Mouse (Mus musculus): ENCODE results near the gene Gdap1l1. TPM values are rescaled to one million over a fixed set of nuclear protein-coding genes. Genes with fewer than 3 reads are reported as not detected.
A peak's percentile ranks its signal among the peaks of the same experiment; 100 is the strongest.

The Gdap1l1 gene
- polyA plus RNA-seq, 1 experiment, result 0.43 TPM

- Histone ChIP-seq H3K4me2 (ENCODE audit: low read depth) (no peak overlapping the region), H3K36me3 (ENCODE audit: control insufficient read depth, insufficient read depth) (no peaks in the 10 kb centered on the region), H3K4me3 (no peak overlapping the region), H3ac (ENCODE audit: control insufficient read depth, insufficient read length) (no peak overlapping the region), H3K27me3 (ENCODE audit: control insufficient read depth, insufficient read depth, insufficient read length) (peaks cover 54% of the 10 kb centered on the region), H3K79me2 (ENCODE audit: control insufficient read depth, insufficient read depth) (no peaks in the 10 kb centered on the region)
- TF ChIP-seq MYOD1 (IDR thresholded peaks at IDR 0.05; ENCODE audit: control insufficient read depth in 1 of 3, insufficient read length in 2 of 3, low read depth in 2 of 3) (no peak), MYOG (IDR thresholded peaks at IDR 0.05; ENCODE audit: control insufficient read depth in 1 of 3, insufficient read depth in 1 of 3, insufficient read length in 2 of 3, low read depth in 2 of 3) (no peak), POLR2AphosphoS2 (IDR thresholded peaks at IDR 0.05; ENCODE audit: insufficient read length, low read depth) (no peak), USF1 (IDR thresholded peaks at IDR 0.05; ENCODE audit: low read depth) (no peak), REST (IDR thresholded peaks at IDR 0.05; ENCODE audit: insufficient read depth, insufficient read length) (no peak)
Measured at GRCm38 (mm10) chr2:163443543-163443942, 5.3 kb downstream of the Gdap1l1 start.

- H3K36me3 ChIP-seq (ENCODE audit: control insufficient read depth, insufficient read depth), result no peaks in the 10 kb centered on the region
- H3K4me3 ChIP-seq, result no peak overlapping the region
- no peak for TF ChIP-seq TCF3 (IDR thresholded peaks at IDR 0.05; ENCODE audit: insufficient read length, low read depth)
- TF ChIP-seq SRF (IDR thresholded peaks at IDR 0.05; ENCODE audit: control insufficient read depth, insufficient read length, low read depth), result no peak
- no peak for TF ChIP-seq POLR2AphosphoS2 (IDR thresholded peaks at IDR 0.05; ENCODE audit: insufficient read length, low read depth)
- no peak for TF ChIP-seq REST (IDR thresholded peaks at IDR 0.05; ENCODE audit: insufficient read depth, insufficient read length)
- no peak for TF ChIP-seq MYOG (IDR thresholded peaks at IDR 0.05; ENCODE audit: control insufficient read depth in 1 of 3, insufficient read depth in 1 of 3, insufficient read length in 2 of 3, low read depth in 2 of 3)
- TF ChIP-seq MYOD1 (IDR thresholded peaks at IDR 0.05; ENCODE audit: control insufficient read depth in 1 of 3, insufficient read length in 2 of 3, low read depth in 2 of 3), result no peak
- TF ChIP-seq TCF12 (IDR thresholded peaks at IDR 0.05; ENCODE audit: insufficient read depth, poor library complexity, severe bottlenecking), result no peak
- TF ChIP-seq CEBPB (IDR thresholded peaks at IDR 0.05; ENCODE audit: insufficient read depth, poor library complexity, severe bottlenecking), result no peak
- TF ChIP-seq POLR2A (IDR thresholded peaks at IDR 0.05; ENCODE audit: insufficient read length, low read depth), result no peak
- TF ChIP-seq MAX (IDR thresholded peaks at IDR 0.05; ENCODE audit: low read depth), result no peak
- TF ChIP-seq USF1 (IDR thresholded peaks at IDR 0.05; ENCODE audit: low read depth), result no peak
Measured at GRCm38 (mm10) chr2:163444017-163444416, 5.7 kb downstream of the Gdap1l1 start.

GRCm38 (mm10) chr2:163447375-163447774 lies 9.1 kb downstream of the Gdap1l1 start:
- Histone ChIP-seq H3K4me3 (no peak overlapping the region), H3K36me3 (ENCODE audit: control insufficient read depth, insufficient read depth) (no peaks in the 10 kb centered on the region), H3K79me2 (ENCODE audit: control insufficient read depth, insufficient read depth) (no peaks in the 10 kb centered on the region), H3ac (ENCODE audit: control insufficient read depth, insufficient read length) (no peak overlapping the region), H3K4me2 (ENCODE audit: low read depth) (no peak overlapping the region), H3K27me3 (ENCODE audit: control insufficient read depth, insufficient read depth, insufficient read length) (peaks cover 57% of the 10 kb centered on the region)
- TF ChIP-seq CEBPB (IDR thresholded peaks at IDR 0.05; ENCODE audit: insufficient read depth, poor library complexity, severe bottlenecking) (no peak), TCF3 (IDR thresholded peaks at IDR 0.05; ENCODE audit: insufficient read length, low read depth) (no peak), USF1 (IDR thresholded peaks at IDR 0.05; ENCODE audit: low read depth) (no peak), POLR2A (IDR thresholded peaks at IDR 0.05; ENCODE audit: insufficient read length, low read depth) (no peak), TCF12 (IDR thresholded peaks at IDR 0.05; ENCODE audit: insufficient read depth, poor library complexity, severe bottlenecking) (no peak), MAX (IDR thresholded peaks at IDR 0.05; ENCODE audit: low read depth) (no peak), REST (IDR thresholded peaks at IDR 0.05; ENCODE audit: insufficient read depth, insufficient read length) (no peak), MYOG (IDR thresholded peaks at IDR 0.05; ENCODE audit: control insufficient read depth in 1 of 3, insufficient read depth in 1 of 3, insufficient read length in 2 of 3, low read depth in 2 of 3) (no peak), SRF (IDR thresholded peaks at IDR 0.05; ENCODE audit: control insufficient read depth, insufficient read length, low read depth) (no peak), MYOD1 (IDR thresholded peaks at IDR 0.05; ENCODE audit: control insufficient read depth in 1 of 3, insufficient read length in 2 of 3, low read depth in 2 of 3) (no peak), POLR2AphosphoS2 (IDR thresholded peaks at IDR 0.05; ENCODE audit: insufficient read length, low read depth) (no peak), E2F4 (IDR thresholded peaks at IDR 0.05; ENCODE audit: insufficient read depth) (no peak)

More at GRCm38 (mm10) chr2:163444017-163444416, 5.7 kb downstream of the Gdap1l1 start:
- no peak overlapping the region for H3ac ChIP-seq (ENCODE audit: control insufficient read depth, insufficient read length)
- no peak overlapping the region for H3K4me2 ChIP-seq (ENCODE audit: low read depth)
- H3K27me3 ChIP-seq (ENCODE audit: control insufficient read depth, insufficient read depth, insufficient read length), result peaks cover 49% of the 10 kb centered on the region
- H3K79me2 ChIP-seq (ENCODE audit: control insufficient read depth, insufficient read depth), result no peaks in the 10 kb centered on the region

GRCm38 (mm10) chr2:163449276-163449675 lies 11.0 kb downstream of the Gdap1l1 start:
- Histone ChIP-seq H3K27me3 (ENCODE audit: control insufficient read depth, insufficient read depth, insufficient read length) (peaks cover 57% of the 10 kb centered on the region), H3K79me2 (ENCODE audit: control insufficient read depth, insufficient read depth) (no peaks in the 10 kb centered on the region), H3K36me3 (ENCODE audit: control insufficient read depth, insufficient read depth) (no peaks in the 10 kb centered on the region), H3K4me2 (ENCODE audit: low read depth) (no peak overlapping the region), H3ac (ENCODE audit: control insufficient read depth, insufficient read length) (no peak overlapping the region), H3K4me3 (no peak overlapping the region)
- TF ChIP-seq SRF (IDR thresholded peaks at IDR 0.05; ENCODE audit: control insufficient read depth, insufficient read length, low read depth) (no peak), TCF3 (IDR thresholded peaks at IDR 0.05; ENCODE audit: insufficient read length, low read depth) (peak; percentile 86), MYOG (IDR thresholded peaks at IDR 0.05; ENCODE audit: control insufficient read depth in 1 of 3, insufficient read depth in 1 of 3, insufficient read length in 2 of 3, low read depth in 2 of 3) (peak in 2 of 3 experiments; percentile 64 to 76), MYOD1 (IDR thresholded peaks at IDR 0.05; ENCODE audit: control insufficient read depth in 1 of 3, insufficient read length in 2 of 3, low read depth in 2 of 3) (peak in 2 of 3 experiments; percentile 58 to 75)

- Histone ChIP-seq H3K36me3 (ENCODE audit: control insufficient read depth, insufficient read depth) (no peaks in the 10 kb centered on the region), H3K4me2 (ENCODE audit: low read depth) (peak overlapping the region; percentile 34), H3K79me2 (ENCODE audit: control insufficient read depth, insufficient read depth) (no peaks in the 10 kb centered on the region), H3ac (ENCODE audit: control insufficient read depth, insufficient read length) (no peak overlapping the region), H3K4me3 (no peak overlapping the region), H3K27me3 (ENCODE audit: control insufficient read depth, insufficient read depth, insufficient read length) (peaks cover 50% of the 10 kb centered on the region)
- TF ChIP-seq CEBPB (IDR thresholded peaks at IDR 0.05; ENCODE audit: insufficient read depth, poor library complexity, severe bottlenecking) (peak; percentile 90), E2F4 (IDR thresholded peaks at IDR 0.05; ENCODE audit: insufficient read depth) (no peak)
Measured at GRCm38 (mm10) chr2:163450668-163451295, 12.5 kb downstream of the Gdap1l1 start.

Measured in myocyte (in vitro differentiated cells).